Mouse (Mus musculus): Measurements from ENCODE around the gene Ddx11.

DNA sequence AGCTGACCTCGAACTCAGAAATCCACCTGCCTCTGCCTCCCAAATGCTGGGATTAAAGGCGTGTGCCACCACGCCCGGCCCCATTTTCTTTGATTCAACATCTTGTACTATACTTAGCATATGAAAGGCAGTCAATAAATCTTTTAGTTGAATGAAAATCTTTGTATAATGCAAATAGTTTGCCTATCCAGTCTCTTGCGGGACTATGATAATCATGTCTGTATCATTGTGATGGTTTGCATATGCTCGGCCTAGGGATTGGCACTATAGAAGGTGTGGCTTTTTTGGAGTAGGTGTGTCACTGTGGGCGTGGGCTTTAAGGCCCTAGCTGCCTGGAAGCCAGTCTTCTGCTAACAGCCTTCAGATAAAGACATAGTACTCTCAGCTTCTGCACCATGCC lies 19.2 kb upstream of the Ddx11 start:
- TF ChIP-seq CTCF (IDR thresholded peaks at IDR 0.05; ENCODE audit: low read depth, low read length) (no peak), POLR2A (IDR thresholded peaks at IDR 0.05; ENCODE audit: borderline replicate concordance, low read depth, low read length) (no peak)

Data from bone marrow macrophage, adult 2 months (primary cell).